Mouse (Mus musculus): ENCODE measurements around the gene Sez6l2. TPM values are rescaled to one million over a fixed set of nuclear protein-coding genes. Genes with fewer than 3 reads are reported as not detected.
A peak's percentile ranks its signal among the peaks of the same experiment; 100 is the strongest.

Sez6l2 gene
- polyA plus RNA-seq, 1 experiment: 3.4 TPM

DNA sequence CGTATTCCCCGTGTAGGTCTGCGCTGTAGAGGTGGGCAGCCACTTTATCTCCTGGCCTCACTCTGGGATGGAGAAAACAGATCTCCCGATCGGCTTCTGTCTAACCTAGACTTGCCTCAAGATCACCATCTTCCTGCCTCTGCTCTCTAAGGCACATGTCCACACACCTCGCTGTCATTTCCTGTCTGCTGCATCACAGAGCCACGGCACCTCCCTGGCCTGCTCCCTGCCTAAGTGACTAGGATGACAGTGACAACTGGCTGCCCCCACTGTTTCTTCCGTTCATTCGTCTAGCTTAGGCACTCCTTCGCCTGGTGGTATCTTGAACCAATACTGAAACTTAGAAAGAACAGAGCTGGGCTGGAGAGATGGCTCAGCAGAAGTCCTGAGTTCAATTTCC is 49.2 kb downstream of the Sez6l2 start:
- DNase-seq (ENCODE audit: low read depth, low spot score): no peak
- WGBS: 83% methylated on average over 10 of the region's 10 CpGs

DNA sequence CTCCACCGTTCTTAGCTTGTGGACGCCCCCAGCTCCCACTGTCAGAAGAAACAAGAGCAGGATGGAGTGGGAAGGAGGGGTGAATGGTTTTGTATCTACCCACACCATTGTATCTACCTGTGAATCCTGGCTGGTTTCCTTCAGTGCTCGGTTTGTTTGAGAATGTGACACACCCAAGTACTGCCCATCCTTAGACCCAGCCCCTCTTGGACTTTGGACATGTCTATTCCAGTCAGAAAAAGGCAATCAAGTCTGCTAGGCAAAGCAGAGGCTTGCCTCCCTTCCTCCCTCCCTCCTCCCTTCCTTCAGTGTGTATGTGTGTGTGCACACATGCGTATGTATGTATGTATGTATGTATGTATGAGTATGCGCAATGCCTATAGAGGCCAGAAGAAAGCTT is 53.3 kb downstream of the Sez6l2 start:
- 26% methylated on average over 5 of the region's 5 CpGs for WGBS
- DNase-seq (ENCODE audit: low read depth, low spot score): peak; percentile 97

DNA sequence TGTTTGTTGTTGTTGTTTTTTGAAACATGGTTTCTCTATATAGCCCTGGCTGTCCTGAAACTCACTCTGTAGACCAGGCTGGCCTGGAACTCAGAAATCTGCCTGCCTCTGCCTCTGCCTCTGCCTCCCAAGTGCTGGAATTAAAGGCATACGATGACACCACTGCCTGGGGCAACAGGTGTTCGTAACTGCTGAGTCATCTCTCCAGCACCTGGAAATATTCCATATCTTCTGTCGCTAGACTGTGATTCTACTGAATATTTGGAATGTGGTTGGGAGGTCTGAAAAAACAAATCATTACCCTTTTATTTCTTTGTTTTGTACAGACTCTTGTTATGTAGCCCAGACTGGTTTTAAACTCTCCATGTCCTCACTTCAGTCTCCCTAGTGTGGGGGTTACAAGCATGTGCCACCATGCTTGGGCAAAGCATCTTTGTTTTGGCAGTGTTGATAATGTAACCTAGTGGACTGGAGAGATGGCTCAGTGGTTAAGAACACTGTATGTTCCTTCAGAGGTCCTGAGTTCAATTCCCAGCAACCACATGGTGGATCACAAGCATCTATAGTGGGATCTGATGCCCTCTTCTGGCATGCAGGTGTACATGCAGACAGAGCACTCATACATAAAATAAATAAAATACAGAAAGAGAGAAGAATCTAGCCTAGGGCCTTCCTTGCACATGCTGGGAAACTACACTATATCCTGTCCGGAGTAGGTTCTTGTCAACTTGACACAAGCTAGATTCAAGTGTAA is 53.9 kb downstream of the Sez6l2 start:
- WGBS: 37% methylated on average over 4 of the region's 4 CpGs
- no peak for DNase-seq (ENCODE audit: low read depth, low spot score)

DNA sequence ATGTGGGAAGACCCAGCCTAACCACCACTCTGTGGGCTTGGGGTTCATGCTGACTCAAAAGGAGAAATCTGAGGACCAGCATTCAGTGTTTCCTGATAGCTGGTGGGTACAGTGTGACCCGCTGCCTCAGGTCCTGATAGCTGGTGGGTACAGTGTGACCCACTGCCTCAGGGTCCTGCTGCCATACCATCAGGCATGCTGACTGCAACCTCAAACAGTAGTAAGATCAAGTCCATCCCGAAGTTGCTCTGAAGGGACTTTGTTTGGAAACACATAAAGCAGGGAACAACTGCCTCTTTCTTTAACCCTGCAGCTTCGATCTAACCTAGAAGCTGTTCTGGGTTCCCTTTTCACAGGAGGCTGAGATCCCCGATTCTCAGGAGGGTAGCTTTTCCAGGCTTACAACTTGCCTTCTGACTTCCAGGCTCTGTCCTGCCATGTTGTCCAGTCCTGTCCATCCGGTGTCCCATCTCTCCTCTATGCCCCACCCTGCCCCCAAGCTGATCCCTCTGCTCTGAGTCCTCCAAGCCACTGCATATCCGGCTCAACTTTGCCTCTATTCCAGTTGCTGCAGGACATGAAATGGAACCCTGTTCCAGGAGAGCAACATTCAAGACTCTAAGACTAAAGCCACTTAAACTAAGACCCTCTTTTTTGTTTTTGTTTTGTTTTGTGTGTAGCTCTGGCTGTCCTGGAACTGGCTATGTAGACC is 57.1 kb downstream of the Sez6l2 start:
- no peak for DNase-seq (ENCODE audit: low read depth, low spot score)
- 66% methylated on average over 6 of the region's 6 CpGs for WGBS

DNA sequence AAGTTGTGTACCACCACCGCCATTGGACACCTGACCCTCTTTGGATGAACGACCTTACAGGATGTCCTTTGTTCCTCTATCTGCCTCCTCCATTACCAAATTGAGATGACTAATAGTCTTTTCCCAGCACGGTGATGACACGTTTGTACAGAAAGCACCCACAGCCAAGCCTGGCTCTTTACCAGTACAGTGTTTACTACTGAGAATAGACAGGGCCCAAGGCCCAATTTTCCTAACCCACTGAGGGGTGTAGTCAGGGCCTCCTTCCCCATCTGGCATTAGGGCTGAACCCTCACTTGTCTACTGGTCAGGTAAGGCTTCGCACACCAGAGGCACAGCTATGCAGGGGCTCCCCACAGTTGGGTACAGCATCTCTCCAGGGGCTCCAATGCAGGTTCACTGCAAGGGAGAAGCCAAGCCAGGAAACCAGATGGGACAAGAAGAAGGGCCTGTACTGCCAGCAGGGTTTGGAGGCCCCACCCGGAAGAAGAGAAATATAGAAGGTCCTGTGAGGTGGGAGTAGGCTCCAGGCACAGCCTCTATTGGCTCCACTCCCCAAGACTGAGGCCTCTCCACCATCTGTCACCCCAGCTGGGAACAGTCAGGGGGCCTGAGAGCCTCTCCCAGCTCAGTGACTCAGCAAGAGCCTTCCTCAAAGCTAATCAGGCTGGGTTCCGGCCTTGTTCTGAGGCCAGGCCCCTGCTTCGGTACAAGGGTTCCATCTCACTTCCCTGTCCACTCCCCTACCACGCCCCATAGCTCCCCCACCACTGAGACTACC is 58.1 kb downstream of the Sez6l2 start:
- peak; percentile 91 for DNase-seq (ENCODE audit: low read depth, low spot score)
- WGBS: 18% methylated on average over 9 of the region's 9 CpGs

- 46% methylated on average over 17 of the region's 17 CpGs for WGBS
- no peak for DNase-seq (ENCODE audit: low read depth, low spot score)
Measured at GRCm38 (mm10) chr7:127009307-127010085, 59.1 kb downstream of the Sez6l2 start.

DNA sequence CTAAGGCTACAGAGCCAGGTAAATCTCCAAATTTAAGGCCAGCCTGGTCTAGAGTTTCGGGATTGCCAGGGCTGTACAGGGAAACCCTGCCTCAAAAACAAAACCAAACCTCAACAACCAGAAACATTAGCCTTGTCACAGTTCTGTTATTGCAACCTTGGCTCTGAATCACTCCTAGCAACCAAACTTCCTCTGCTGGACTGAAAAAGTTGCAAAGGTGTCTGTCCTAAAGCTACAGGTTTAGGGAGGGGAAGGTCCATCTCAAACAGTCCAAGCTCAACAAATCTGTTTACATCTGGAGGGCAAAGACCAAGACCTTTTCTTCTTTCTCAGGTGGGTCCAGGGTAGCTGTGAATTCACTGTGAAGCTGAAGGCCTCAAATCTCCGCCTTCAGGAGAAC is 60.7 kb downstream of the Sez6l2 start:
- WGBS: 89% methylated on average over 2 of the region's 2 CpGs

DNA sequence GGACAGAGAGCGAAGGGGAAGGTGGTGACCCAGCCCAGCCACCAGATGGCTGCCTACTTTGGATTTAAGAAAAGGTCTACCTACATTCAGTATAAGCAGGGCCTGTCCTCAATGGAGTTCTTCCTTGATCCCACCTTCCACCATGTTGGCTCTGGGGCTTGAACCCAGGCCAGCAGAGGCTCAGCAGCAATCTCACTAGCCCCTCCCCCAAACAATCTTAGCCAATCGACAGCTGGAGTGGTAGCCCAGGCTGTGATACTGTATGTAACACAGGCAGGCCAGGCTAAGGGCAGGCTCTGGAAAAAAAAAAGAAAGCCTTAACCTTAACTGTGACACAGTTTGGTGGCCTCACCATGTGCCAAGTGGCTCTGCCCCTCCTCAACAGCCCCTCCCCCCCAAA is 61.4 kb downstream of the Sez6l2 start:
- DNase-seq (ENCODE audit: low read depth, low spot score): no peak
- 54% methylated on average over 2 of the region's 2 CpGs for WGBS

More for the DNA sequence above, 60.7 kb downstream of the Sez6l2 start:
- no peak for DNase-seq (ENCODE audit: low read depth, low spot score)

DNA sequence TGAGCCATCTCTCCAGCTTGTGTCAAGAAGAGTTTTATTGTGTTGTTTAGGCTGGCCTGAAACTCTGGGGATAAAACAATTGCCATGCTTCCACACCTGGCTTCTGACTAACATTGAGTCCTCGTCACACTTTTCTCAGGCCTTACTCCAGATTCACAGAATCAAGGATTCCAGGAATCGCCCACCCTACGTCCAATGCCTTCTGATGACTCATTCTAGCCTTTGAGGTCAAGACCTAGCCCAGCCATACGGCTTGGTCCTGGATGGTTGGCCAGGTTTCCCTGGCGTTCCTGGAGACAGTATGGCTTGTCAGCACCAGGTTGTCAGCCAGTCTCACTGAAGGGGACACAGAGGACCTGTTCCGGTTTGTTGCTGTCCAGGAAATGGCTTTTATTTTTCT is 62.0 kb downstream of the Sez6l2 start:
- DNase-seq (ENCODE audit: low read depth, low spot score): no peak
- WGBS: 59% methylated on average over 6 of the region's 6 CpGs

DNA sequence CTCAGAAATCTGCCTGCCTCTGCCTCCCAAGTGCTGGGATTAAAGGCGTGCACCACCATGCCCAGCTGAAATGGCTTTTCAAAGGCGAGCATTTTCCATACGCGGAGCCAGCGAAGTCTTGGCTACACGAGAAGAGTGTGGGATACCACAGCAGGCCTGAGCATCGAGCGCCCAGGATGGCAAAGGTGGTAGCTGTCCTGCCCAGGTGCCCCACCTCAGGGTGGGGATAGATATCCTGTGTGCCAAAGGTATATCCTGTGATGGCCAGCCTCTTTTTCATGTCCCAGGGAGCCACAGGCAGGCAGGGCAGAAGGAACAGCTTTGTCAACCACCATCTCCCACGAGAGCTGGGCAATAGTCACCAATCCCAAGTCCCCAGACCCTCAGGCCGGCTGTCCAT is 62.5 kb downstream of the Sez6l2 start:
- WGBS: 65% methylated on average over 10 of the region's 10 CpGs
- no peak for DNase-seq (ENCODE audit: low read depth, low spot score)

GRCm38 (mm10) chr7:127013385-127013784 is 63.0 kb downstream of the Sez6l2 start:
- 71% methylated on average over 6 of the region's 6 CpGs for WGBS
- no peak for DNase-seq (ENCODE audit: low read depth, low spot score)

GRCm38 (mm10) chr7:127014320-127014719 is 64.0 kb downstream of the Sez6l2 start, which contains the start of gene Mvp:
Gene Mvp (minus strand): TSS chr7:127014621.
- WGBS: under 1% methylated on average over 11 of the region's 11 CpGs
- DNase-seq (ENCODE audit: low read depth, low spot score): peak; percentile 80

GRCm38 (mm10) chr7:127014993-127015392 is 64.6 kb downstream of the Sez6l2 start:
- 75% methylated on average over 12 of the region's 12 CpGs for WGBS
- no peak for DNase-seq (ENCODE audit: low read depth, low spot score)

GRCm38 (mm10) chr7:127016081-127016480 is 65.7 kb downstream of the Sez6l2 start:
- WGBS: 2% methylated on average over 10 of the region's 10 CpGs
- peak; percentile 64 for DNase-seq (ENCODE audit: low read depth, low spot score)

DNA sequence TGATC is 65.9 kb downstream of the Sez6l2 start, which contains the start of gene Pagr1b:
Gene Pagr1b (minus strand): TSS at position 4 of the 5 bp plus-strand sequence.
- no peak for DNase-seq (ENCODE audit: low read depth, low spot score)

DNA sequence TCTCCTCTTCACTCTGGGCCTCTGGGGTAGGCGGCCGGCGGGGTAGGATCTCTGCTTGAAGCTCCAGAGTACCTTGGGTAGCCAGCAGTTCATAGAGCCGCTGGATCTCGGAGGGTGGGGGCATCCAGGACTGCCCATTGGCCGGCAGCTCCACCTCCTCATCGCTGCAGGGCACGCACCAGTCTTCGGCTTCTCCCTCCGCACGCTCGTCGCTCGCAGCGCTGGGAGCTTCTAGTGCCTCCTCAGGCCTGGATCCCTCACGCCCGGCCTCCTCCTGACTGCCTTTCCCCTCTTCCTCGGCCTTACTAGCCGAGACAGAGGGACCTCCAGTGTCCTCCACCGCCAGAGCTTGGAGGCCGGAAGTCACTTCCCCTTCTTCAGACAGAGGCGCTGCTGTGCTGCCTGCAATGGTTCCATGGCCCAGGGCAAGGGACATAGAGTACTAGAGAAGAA is 66.1 kb downstream of the Sez6l2 start:
- under 1% methylated on average over 22 of the region's 22 CpGs for WGBS

GRCm38 (mm10) chr7:127016971-127017949 is 66.9 kb downstream of the Sez6l2 start, which contains the start of gene Pagr1a:
Gene Pagr1a (minus strand): TSS chr7:127017352.
- peak; percentile 94 for DNase-seq (ENCODE audit: low read depth, low spot score)
- 2% methylated on average over 39 of the region's 39 CpGs for WGBS

More for the DNA sequence above, 66.1 kb downstream of the Sez6l2 start:
- no peak for DNase-seq (ENCODE audit: low read depth, low spot score)

DNA sequence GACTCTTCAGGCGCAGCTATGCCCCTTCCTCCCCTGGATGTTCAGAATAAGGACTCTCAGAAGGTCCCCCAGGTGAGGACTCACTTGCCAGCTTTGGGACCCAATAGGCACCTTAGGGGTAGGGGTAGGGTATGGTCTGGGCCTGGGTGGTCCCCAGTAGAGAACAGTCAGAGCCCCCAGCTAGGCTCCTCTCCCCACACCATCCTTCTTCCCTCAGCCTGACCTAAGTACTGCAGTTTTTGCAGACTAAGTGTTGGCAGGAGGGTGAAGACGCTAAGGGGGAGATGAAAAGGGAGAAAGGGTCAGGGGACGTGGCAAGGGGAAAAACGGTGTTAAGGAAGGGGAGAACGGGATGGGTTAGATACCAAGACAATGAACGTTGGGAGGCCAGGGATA is 67.6 kb downstream of the Sez6l2 start:
- WGBS: 54% methylated on average over 6 of the region's 6 CpGs
- DNase-seq (ENCODE audit: low read depth, low spot score): no peak
